Mouse (Mus musculus) stomach, embryonic 14.5 days (tissue): Measurements from ENCODE around the gene Nfkb1. TPM values are rescaled to one million over a fixed set of nuclear protein-coding genes. Genes with fewer than 3 reads are reported as not detected.
A peak's percentile ranks its signal among the peaks of the same experiment; 100 is the strongest.

Source experiments
- ATAC-seq: fragments of 200-750 bp; cut with Nextera tagmentation; 2 replicates; pipeline ENCODE4 v1.8.0; 2017; ENCODE audit warnings: low read depth, moderate TSS enrichment; ENCODE audit not compliant: insufficient number of reproducible peaks, insufficient read depth, low FRiP score
- H3K27ac ChIP-seq: fragments of 300-500 bp; sonication (generic); 2 replicates; pipeline ENCODE4 v1.5.1; 2014; ENCODE audit warnings: mild to moderate bottlenecking, low read length, moderate library complexity, mixed read lengths
- H3K27me3 ChIP-seq: fragments of 300-500 bp; sonication (generic); 2 replicates; pipeline ENCODE4 v1.6.1; 2014; ENCODE audit warnings: low read length, control low read depth, mixed read lengths; ENCODE audit not compliant: control insufficient read depth, insufficient read depth
- H3K36me3 ChIP-seq: fragments of 300-500 bp; sonication (generic); 2 replicates; pipeline ENCODE4 v1.6.1; 2014; ENCODE audit warnings: mild to moderate bottlenecking, control low read depth, low read length, moderate library complexity, mixed read lengths; ENCODE audit not compliant: control insufficient read depth, insufficient read depth
- H3K4me1 ChIP-seq: fragments of 300-500 bp; sonication (generic); 2 replicates; pipeline ENCODE4 v1.6.1; 2014; ENCODE audit warnings: low read length, control low read depth, mixed read lengths; ENCODE audit not compliant: control insufficient read depth, insufficient read depth
- H3K4me2 ChIP-seq: fragments of 300-500 bp; sonication (generic); replicated peaks from 2 replicates; pipeline ENCODE4 v1.6.1; 2014; ENCODE audit warnings: low read depth, low read length, control low read depth
- H3K4me3 ChIP-seq: fragments of 300-500 bp; sonication (generic); 2 replicates; pipeline ENCODE4 v1.5.1; 2014; ENCODE audit warnings: low read depth, low read length, control low read depth
- H3K9ac ChIP-seq: fragments of 300-500 bp; sonication (generic); replicated peaks from 2 replicates; pipeline ENCODE4 v1.6.1; 2014; ENCODE audit warnings: low read depth, mild to moderate bottlenecking, control low read depth, low read length, moderate library complexity, mixed read lengths
- H3K9me3 ChIP-seq: fragments of 300-500 bp; sonication (generic); 2 replicates; pipeline ENCODE4 v1.6.1; 2016; ENCODE audit warnings: low read depth, low read length, control low read depth; ENCODE audit not compliant: control insufficient read depth
- WGBS: fragments of 180-500 bp; shearing (Covaris S2); extraction: QIAGEN DNeasy Blood & Tissue Kit; methylation state at CpG from one replicate; pipeline ENCODE4 v1.1.7; 2014; 5-methylcytosine and 5-hydroxymethylcytosine counted together
- polyA plus RNA-seq: library from polyadenylated mRNA; unstranded; fragments of >200 nt; fragmentation: Nextera tagmentation; extraction: Ambion mirVana; gene quantifications from 2 replicates; pipeline ENCODE4 v1.2.1, GENCODE M21; 2014

The Nfkb1 gene
- polyA plus RNA-seq, 1 experiment from 2014 or later: 36.2 TPM

DNA sequence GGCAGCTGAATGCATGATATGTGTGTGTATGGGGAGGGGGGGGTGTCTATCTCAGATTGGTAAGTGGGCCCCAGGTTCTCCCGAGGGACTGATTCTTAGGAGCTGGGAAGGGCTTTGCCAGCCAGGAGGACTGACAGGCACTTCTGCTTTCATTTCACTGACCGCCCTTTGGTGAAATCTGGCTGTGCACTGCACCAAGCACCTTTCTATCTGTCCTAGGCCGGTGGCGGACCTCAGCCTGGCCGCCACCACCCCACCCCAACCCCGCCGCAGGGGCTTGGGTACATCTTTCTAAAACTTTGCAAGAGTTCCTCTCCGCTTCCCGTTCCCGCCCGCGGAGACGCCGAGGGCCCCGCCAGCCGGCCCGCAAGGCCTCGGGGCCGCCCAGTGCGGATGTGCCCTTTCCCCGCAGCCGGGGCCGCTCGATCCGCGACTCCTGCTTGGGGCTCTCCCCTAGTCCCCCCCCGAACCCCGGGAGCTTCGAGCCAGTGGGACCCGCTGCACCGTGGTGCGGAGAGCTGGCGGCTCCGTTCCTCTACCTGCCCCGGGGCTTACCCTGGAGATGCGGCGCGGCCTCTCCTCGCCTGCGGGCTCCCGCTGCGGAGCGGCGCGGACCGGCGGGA is 668 bp downstream of the Nfkb1 start:
- Histone ChIP-seq H3K9ac (peak overlapping the region; percentile 99), H3K36me3 (no peaks in the 10 kb centered on the region), H3K4me1 (peaks cover 28% of the 10 kb centered on the region), H3K9me3 (no peaks in the 10 kb centered on the region), H3K27ac (peak overlapping the region; percentile 95), H3K4me2 (peak overlapping the region; percentile 79), H3K4me3 (peak overlapping the region; percentile 88), H3K27me3 (no peaks in the 10 kb centered on the region)
- peak; percentile 62 for ATAC-seq
- WGBS: under 1% methylated on average over 39 of the region's 47 CpGs

DNA sequence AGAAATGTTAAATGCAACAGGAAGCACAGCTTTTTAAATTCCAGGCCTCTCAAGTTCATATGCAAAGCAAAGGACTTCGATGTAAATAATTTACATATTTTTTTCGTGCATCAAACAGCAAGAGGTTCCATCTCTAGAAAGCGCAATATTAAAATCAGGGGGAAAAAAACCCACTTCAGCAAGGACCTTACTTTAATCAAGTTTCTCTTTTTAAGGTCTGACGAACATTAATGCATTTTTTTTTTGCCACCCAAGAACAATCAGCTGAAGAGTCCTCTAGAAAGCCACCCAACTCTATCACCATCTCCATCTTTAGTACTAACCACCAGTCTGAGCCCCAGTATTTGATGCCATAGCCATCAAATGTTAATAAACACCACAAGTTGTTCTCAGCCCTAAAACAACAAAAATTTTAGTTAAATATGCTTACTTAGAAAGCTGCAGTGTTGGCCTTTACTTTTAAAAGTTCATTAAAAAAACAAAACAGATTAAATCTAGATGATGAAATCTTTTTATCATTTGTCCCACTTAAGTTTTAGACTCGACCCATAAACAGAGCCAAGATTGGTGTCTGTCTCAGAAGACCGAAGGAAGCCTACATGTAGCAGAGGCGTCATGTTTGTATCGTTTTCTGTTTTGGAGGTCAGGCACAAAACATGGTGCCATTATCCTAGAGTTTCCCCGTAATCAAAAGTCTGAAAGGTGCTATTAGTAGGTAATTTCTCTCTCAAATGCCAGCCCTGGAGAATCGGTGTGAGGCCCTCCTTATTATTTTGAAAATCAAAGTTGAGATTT is 1.4 kb downstream of the Nfkb1 start:
- Histone ChIP-seq H3K9me3 (no peaks in the 10 kb centered on the region), H3K4me3 (peak overlapping the region; percentile 88), H3K27me3 (no peaks in the 10 kb centered on the region), H3K4me1 (peaks cover 28% of the 10 kb centered on the region), H3K36me3 (no peaks in the 10 kb centered on the region), H3K4me2 (peak overlapping the region; percentile 79), H3K9ac (peak overlapping the region; percentile 99), H3K27ac (peak overlapping the region; percentile 95; the same call in 1 of the 2 replicates)
- ATAC-seq: no peak
- whole genome bisulfite sequencing: 39% methylated on average over 10 of the region's 10 CpGs

DNA sequence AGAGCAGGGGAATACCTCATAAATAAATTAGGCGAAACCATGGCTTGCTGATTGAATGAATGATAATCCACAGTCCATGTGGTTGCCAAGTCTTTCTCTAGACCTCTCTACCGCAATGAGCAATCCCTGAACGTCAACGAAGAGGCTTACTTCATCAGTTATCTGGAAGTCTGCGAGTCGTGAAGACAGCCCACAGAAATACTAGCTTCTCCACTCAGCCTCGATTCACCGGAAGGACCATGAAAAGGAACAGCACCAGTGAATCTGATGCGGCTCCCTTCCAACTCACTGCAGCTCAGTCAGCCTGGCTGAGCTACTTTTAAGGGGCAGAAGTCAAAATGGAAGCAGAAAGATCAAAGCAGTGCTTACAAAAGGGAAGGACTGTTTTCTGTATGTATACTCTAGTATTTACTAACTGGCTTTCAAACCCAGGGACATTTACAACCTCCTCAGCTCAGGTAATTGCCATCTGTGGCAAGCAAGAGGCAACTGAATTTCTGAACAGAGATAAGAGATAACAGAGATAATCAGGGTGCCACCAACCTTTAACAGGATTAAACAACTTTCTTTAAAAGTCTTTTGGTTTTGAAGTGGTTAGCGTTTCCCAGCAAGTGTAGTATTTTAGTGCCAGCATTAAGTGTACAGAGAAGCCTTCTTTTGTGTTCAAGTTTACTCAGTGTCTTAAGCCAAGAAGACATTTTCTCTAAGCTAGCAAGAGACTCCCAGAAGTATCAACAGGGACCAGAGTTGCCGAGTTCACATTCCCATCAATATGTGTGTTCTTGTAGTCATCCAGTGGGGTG is 2.2 kb downstream of the Nfkb1 start:
- peak overlapping the region; percentile 34; the same call in 1 of the 2 replicates for H3K27ac ChIP-seq
- H3K36me3 ChIP-seq: no peaks in the 10 kb centered on the region
- peak overlapping the region; percentile 79 for H3K4me2 ChIP-seq
- H3K4me3 ChIP-seq: peak overlapping the region; percentile 88
- H3K4me1 ChIP-seq: peaks cover 28% of the 10 kb centered on the region
- H3K9ac ChIP-seq: no peak overlapping the region
- WGBS: 32% methylated on average over 11 of the region's 11 CpGs
- no peaks in the 10 kb centered on the region for H3K9me3 ChIP-seq
- no peak for ATAC-seq
- H3K27me3 ChIP-seq: no peaks in the 10 kb centered on the region

DNA sequence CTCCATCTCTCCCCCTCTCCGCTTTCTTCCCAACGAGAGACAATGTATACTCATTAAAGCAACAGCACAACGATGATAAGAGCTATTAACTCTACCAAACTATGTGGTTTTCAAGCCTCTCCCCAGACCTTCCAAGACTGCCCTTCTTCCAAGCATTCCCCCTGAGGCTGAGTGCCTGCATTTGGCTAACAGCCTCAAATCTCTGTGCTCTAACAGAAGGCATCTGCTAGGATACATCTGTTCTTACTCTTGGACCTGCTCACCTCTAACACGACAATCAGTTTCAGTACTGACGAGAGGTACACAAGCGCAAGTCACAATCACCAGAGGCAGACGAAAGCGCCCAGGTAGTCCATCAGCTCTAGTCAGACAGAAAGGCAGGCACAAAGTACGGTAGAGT is 3.4 kb downstream of the Nfkb1 start:
- no peak for ATAC-seq
- Histone ChIP-seq H3K36me3 (no peaks in the 10 kb centered on the region), H3K4me1 (peaks cover 34% of the 10 kb centered on the region), H3K9ac (no peak overlapping the region), H3K4me3 (no peak overlapping the region), H3K9me3 (no peaks in the 10 kb centered on the region), H3K27ac (no peak overlapping the region), H3K4me2 (no peak overlapping the region), H3K27me3 (no peaks in the 10 kb centered on the region)
- WGBS: 69% methylated on average over 9 of the region's 9 CpGs

- Histone ChIP-seq H3K4me3 (no peak overlapping the region), H3K27me3 (no peaks in the 10 kb centered on the region), H3K36me3 (no peaks in the 10 kb centered on the region), H3K4me1 (peaks cover 41% of the 10 kb centered on the region), H3K27ac (no peak overlapping the region), H3K4me2 (no peak overlapping the region), H3K9ac (no peak overlapping the region), H3K9me3 (no peaks in the 10 kb centered on the region)
- ATAC-seq: no peak
- 63% methylated on average over 5 of the region's 5 CpGs for WGBS
Measured at GRCm38 (mm10) chr3:135686419-135686818, 4.9 kb downstream of the Nfkb1 start.

- H3K4me1 ChIP-seq: peaks cover 35% of the 10 kb centered on the region; the same call in 1 of the 2 replicates
- no peaks in the 10 kb centered on the region for H3K9me3 ChIP-seq
- no peak for ATAC-seq
- no peak overlapping the region for H3K27ac ChIP-seq
- no peaks in the 10 kb centered on the region for H3K36me3 ChIP-seq
- H3K4me2 ChIP-seq: no peak overlapping the region
- H3K9ac ChIP-seq: no peak overlapping the region
- H3K4me3 ChIP-seq: no peak overlapping the region
- WGBS: 64% methylated on average over 6 of the region's 6 CpGs
- H3K27me3 ChIP-seq: no peaks in the 10 kb centered on the region
Measured at GRCm38 (mm10) chr3:135683275-135683674, 8.1 kb downstream of the Nfkb1 start.

DNA sequence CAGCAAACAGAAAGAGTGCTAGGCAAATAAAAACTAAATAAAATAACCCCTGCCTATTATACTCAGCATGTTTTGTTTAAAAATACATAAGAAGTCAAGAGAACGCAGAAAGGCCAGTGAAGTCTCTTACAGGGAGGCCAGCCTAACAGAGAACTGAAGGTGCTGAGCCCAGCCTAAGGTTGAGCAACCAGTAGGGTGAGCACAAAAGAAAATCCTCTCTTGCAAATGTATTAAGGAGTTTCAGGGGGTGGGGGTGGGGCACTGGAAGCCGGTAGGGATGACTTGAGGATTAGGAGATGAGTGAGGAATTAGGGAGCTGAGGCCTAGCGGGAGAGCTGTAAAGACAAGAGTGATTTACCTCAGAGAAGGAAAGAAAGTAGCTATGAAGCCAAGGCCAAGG is 9.1 kb downstream of the Nfkb1 start:
- H3K4me2 ChIP-seq: no peak overlapping the region
- H3K4me3 ChIP-seq: no peak overlapping the region
- H3K27ac ChIP-seq: peak overlapping the region; percentile 48; the same call in 1 of the 2 replicates
- H3K4me1 ChIP-seq: peaks cover 33% of the 10 kb centered on the region; the same call in 1 of the 2 replicates
- WGBS: 29% methylated on average over 3 of the region's 3 CpGs
- H3K27me3 ChIP-seq: no peaks in the 10 kb centered on the region
- no peaks in the 10 kb centered on the region for H3K36me3 ChIP-seq
- H3K9ac ChIP-seq: no peak overlapping the region
- no peaks in the 10 kb centered on the region for H3K9me3 ChIP-seq
- ATAC-seq: no peak

GRCm38 (mm10) chr3:135681272-135681783 is 10.0 kb downstream of the Nfkb1 start:
- Histone ChIP-seq H3K4me3 (no peak overlapping the region), H3K36me3 (no peaks in the 10 kb centered on the region), H3K4me2 (no peak overlapping the region), H3K9ac (no peak overlapping the region), H3K27ac (no peak overlapping the region; the same call in 1 of the 2 replicates), H3K4me1 (peaks cover 33% of the 10 kb centered on the region; the same call in 1 of the 2 replicates), H3K9me3 (no peaks in the 10 kb centered on the region), H3K27me3 (no peaks in the 10 kb centered on the region)
- 18% methylated on average over 8 of the region's 8 CpGs for WGBS
- ATAC-seq: no peak
